Mouse (Mus musculus) kidney, adult 2 months (tissue): ENCODE data around the gene Nfib.

ENCODE experiments used
- CTCF ChIP-seq: fragments of 200-500 bp; conservative IDR thresholded peaks from 2 replicates; pipeline ENCODE4 v1.5.1; 2011; ENCODE audit warnings: low read depth, mild to moderate bottlenecking, control low read depth, low read length, moderate library complexity, mixed read lengths; ENCODE audit not compliant: insufficient read depth, insufficient read length
- POLR2A ChIP-seq: fragments of 200-500 bp; IDR thresholded peaks from one replicate; pipeline ENCODE4 v1.6.1; 2011; ENCODE audit warnings: low read depth, low read length, control low read depth

GRCm38 (mm10) chr4:82371471-82371870 is 334.1 kb downstream of the Nfib start:
- no peak for TF ChIP-seq CTCF
- no peak for TF ChIP-seq POLR2A
